Mouse (Mus musculus): Measurements from ENCODE around the gene Aox4. TPM values are rescaled to one million over a fixed set of nuclear protein-coding genes. Genes with fewer than 3 reads are reported as not detected.

The Aox4 gene
- polyA plus RNA-seq, 1 experiment = 1.0 TPM

DNA sequence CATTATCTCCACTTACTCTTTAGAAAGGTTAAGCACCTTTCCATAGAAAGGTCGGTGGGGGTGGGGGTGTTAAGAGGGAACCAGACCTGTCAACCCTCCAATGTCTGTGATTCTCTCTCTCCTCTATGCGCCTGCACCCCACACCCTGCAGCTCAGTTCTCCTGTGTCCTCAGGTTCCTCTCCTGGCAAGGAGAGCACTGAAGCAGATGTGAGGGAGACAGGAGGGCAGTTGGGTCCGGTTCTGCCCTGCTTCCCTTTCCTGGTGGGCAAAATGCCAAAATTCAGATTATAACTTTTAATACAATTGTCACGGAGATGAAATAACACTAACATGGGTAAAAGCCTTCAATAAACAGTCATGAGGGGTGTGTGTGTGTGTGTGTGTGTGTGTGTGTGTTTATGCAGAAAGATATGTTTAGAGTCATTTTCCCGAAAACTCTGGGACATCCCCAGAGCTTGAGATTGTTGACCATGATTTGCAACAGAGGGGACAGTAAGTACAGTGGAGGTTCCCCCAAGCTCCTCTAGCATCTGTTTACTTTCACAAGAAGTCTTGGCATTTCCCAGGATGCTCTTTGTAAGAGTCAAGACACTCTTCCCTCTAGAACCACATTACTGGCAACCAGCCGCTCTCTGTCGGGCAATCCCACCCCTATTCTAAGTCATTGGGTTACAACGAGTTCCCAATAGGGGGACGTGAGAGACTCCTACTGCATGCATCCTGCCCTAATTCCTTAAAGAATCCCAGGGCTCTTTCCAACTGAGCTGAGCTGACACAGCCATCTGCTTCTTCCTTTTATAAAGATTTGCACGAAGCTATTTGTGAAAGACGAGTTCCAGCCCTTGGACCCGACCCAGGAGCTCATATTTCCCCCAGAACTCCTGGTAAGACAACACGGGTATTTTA lies 81.5 kb downstream of the Aox4 start:
- no peak overlapping the region for H3K27ac ChIP-seq (ENCODE audit: insufficient read depth, low read length)
- no peak for TF ChIP-seq CTCF (IDR thresholded peaks at IDR 0.05; ENCODE audit: extremely low read depth, insufficient read depth, low read length)
- no peaks in the 10 kb centered on the region for H3K4me1 ChIP-seq (ENCODE audit: control insufficient read depth, insufficient read depth, low read length)
- no peak overlapping the region for H3K4me3 ChIP-seq (ENCODE audit: insufficient read depth, low read length)

DNA sequence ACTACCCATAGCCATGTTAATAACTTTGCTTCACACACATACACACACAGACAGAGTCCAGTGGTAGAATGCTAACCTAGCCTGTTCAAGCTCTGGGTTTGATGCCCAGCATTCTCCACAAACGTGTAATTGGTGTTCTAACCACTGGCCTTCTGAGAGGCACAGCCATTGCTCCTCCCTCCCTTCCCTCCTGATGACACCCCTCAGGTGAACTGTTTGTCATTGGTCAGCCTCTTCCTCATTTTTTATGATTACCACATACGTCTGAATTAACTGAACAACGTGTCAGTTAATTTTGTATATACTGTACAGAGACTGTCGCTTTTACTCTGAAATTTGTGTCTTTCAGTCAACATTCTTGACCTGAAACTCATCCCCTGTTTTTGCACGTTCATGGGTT lies 84.5 kb downstream of the Aox4 start:
- H3K4me3 ChIP-seq (ENCODE audit: insufficient read depth, low read length) = no peak overlapping the region
- H3K4me1 ChIP-seq (ENCODE audit: control insufficient read depth, insufficient read depth, low read length) = no peaks in the 10 kb centered on the region
- H3K27ac ChIP-seq (ENCODE audit: insufficient read depth, low read length) = no peak overlapping the region
- no peak for TF ChIP-seq POLR2A (IDR thresholded peaks at IDR 0.05; ENCODE audit: extremely low read depth, insufficient read depth, low read length)
- no peak for TF ChIP-seq CTCF (IDR thresholded peaks at IDR 0.05; ENCODE audit: extremely low read depth, insufficient read depth, low read length)

DNA sequence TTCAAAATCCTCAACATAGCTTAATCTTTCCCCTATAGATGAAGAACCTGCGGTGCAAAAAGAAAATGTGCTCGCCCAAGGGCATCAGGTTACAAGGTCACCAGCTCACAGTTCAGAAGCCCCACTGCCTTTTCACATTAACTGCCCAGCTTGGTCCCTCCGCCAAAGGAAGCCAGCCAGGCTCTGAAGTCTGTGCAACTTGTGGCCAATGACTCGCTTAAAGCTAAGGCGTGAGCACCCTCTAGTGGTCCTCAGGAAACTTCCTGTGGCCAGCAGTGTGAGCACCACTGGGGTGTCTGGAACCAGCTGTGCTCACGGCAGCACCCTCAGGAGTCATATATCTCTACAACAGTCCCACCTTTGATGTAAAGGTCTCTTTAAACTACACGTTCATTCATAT lies 86.1 kb downstream of the Aox4 start:
- H3K4me1 ChIP-seq (ENCODE audit: control insufficient read depth, insufficient read depth, low read length) = no peaks in the 10 kb centered on the region
- H3K4me3 ChIP-seq (ENCODE audit: insufficient read depth, low read length) = no peak overlapping the region
- no peak overlapping the region for H3K27ac ChIP-seq (ENCODE audit: insufficient read depth, low read length)
- TF ChIP-seq POLR2A (IDR thresholded peaks at IDR 0.05; ENCODE audit: extremely low read depth, insufficient read depth, low read length) (no peak), CTCF (IDR thresholded peaks at IDR 0.05; ENCODE audit: extremely low read depth, insufficient read depth, low read length) (peak; percentile 90)

DNA sequence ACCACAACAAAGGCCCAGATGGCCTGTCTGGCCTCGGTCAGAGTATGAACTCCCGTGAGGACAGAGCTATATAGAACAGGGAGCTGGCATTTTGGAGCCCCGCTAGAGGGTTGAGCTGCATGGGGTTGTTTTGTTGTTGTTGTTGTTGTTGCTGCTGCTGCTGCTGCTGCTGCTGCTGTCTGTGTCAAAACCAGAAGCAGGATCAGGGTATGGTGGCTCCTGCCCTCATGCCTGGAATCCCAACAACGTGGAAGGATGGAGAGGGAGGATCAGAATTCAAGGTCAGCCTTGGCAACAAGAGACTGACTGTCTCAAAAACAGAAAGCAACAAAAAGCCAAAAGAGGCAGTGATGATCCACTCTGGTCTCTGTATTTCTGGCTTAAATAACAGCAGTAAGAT lies 86.6 kb downstream of the Aox4 start:
- no peak for TF ChIP-seq POLR2A (IDR thresholded peaks at IDR 0.05; ENCODE audit: extremely low read depth, insufficient read depth, low read length)
- no peak for TF ChIP-seq CTCF (IDR thresholded peaks at IDR 0.05; ENCODE audit: extremely low read depth, insufficient read depth, low read length)
- no peak overlapping the region for H3K27ac ChIP-seq (ENCODE audit: insufficient read depth, low read length)
- H3K4me3 ChIP-seq (ENCODE audit: insufficient read depth, low read length) = no peak overlapping the region
- no peaks in the 10 kb centered on the region for H3K4me1 ChIP-seq (ENCODE audit: control insufficient read depth, insufficient read depth, low read length)

DNA sequence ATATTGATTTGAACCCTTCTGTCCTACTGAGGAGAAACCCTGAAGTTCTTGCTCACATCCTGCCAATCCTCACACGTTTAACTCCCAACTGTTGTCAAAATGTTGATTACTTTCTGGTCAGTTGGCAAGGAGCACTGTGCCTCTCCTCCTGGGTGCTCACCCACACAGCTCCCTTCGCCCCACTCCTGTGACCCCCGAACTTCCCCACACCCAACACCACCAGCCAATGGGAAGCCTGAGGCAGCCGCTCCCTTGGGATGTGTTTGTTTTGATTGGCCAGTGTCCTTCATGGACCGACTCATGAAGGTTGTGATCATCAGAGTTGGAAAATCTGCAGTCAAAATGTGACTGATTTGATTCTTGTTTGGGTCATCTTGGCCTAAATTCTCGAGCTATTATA lies 88.2 kb downstream of the Aox4 start:
- Histone ChIP-seq H3K4me1 (ENCODE audit: control insufficient read depth, insufficient read depth, low read length) (no peaks in the 10 kb centered on the region), H3K27ac (ENCODE audit: insufficient read depth, low read length) (no peak overlapping the region), H3K4me3 (ENCODE audit: insufficient read depth, low read length) (no peak overlapping the region)
- TF ChIP-seq CTCF (IDR thresholded peaks at IDR 0.05; ENCODE audit: extremely low read depth, insufficient read depth, low read length) (no peak), POLR2A (IDR thresholded peaks at IDR 0.05; ENCODE audit: extremely low read depth, insufficient read depth, low read length) (no peak)

DNA sequence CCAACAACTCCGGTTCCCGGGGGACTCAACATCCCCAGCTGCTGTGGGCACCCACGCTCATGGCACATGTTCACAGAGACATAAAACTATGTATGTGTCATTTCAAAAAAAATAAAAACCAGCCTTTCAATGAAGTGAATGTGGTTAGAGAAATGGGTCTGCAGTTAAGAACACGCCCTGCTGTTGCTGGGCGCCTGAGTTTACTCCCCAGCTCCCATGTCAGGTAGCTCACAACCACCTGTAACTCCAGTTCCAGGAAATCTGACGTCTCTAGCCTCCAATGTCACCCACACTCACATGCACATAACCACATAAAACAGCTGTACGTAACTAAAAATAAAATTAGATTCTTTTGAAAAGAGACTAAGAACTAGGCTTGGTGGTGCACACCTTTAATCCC lies 90.9 kb downstream of the Aox4 start:
- H3K4me1 ChIP-seq (ENCODE audit: control insufficient read depth, insufficient read depth, low read length) = no peaks in the 10 kb centered on the region
- H3K27ac ChIP-seq (ENCODE audit: insufficient read depth, low read length) = no peak overlapping the region
- TF ChIP-seq POLR2A (IDR thresholded peaks at IDR 0.05; ENCODE audit: extremely low read depth, insufficient read depth, low read length) = no peak
- TF ChIP-seq CTCF (IDR thresholded peaks at IDR 0.05; ENCODE audit: extremely low read depth, insufficient read depth, low read length) = no peak
- no peak overlapping the region for H3K4me3 ChIP-seq (ENCODE audit: insufficient read depth, low read length)

DNA sequence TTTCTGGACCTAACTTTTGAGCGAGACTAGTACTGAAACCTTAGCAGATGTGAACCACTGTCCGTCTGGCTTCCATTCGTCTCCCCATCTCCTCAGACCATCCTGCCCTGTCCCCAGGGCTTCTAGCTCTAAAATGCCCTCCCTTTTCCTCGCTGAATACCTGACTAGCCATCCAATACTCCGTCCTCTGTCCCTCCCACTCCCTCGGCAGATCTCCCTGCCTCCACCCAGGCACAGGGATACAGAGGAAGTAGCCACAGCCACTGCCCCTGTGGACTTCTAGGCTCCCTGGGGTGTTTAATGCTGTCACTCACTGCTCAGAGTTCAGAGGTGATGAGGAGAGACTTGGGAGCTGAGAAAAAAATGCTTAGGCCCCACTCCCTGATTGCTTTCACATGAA lies 91.8 kb downstream of the Aox4 start:
- H3K4me3 ChIP-seq (ENCODE audit: insufficient read depth, low read length) = no peak overlapping the region
- no peak overlapping the region for H3K27ac ChIP-seq (ENCODE audit: insufficient read depth, low read length)
- TF ChIP-seq CTCF (IDR thresholded peaks at IDR 0.05; ENCODE audit: extremely low read depth, insufficient read depth, low read length) = no peak
- TF ChIP-seq POLR2A (IDR thresholded peaks at IDR 0.05; ENCODE audit: extremely low read depth, insufficient read depth, low read length) = no peak
- no peaks in the 10 kb centered on the region for H3K4me1 ChIP-seq (ENCODE audit: control insufficient read depth, insufficient read depth, low read length)

DNA sequence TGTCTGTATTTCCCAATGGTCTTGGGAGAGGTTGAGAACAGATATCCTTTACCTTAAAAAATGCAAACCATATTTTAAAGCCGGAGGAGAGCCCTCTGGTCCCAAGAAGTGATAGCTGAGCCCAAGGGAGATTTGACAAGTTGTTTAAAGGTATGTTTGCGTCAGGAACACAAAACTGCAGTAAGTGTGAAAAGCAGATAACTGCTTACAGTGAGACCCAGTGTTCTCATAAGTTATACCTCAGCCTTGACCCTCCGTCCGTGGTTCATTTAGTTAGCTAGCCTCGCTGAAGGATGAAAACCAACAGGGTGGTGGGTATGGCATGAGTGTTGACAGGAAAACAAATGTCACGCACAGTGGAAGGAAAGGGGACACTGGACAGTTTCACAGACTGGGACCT lies 92.8 kb downstream of the Aox4 start:
- Histone ChIP-seq H3K4me3 (ENCODE audit: insufficient read depth, low read length) (no peak overlapping the region), H3K4me1 (ENCODE audit: control insufficient read depth, insufficient read depth, low read length) (no peaks in the 10 kb centered on the region), H3K27ac (ENCODE audit: insufficient read depth, low read length) (no peak overlapping the region)
- no peak for TF ChIP-seq POLR2A (IDR thresholded peaks at IDR 0.05; ENCODE audit: extremely low read depth, insufficient read depth, low read length)
- no peak for TF ChIP-seq CTCF (IDR thresholded peaks at IDR 0.05; ENCODE audit: extremely low read depth, insufficient read depth, low read length)

DNA sequence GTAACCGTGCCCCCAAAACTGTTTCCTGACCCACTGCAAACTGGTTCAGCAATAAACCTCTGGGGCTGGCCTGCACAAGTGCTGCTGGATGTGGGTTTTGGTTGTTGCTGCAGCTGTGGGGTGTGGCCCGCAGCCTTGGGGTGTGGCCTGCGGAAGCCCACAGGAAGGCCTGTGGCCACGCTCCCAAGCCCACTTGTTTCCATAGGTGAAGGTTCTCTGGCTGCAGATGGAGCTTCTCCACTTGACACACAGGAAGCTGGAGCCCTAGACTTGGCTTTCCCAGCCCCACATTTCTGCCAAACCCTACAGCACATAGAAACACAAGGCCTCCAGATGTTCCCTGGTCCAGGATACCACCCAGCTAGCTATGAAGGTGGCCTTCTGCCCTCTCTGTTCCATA lies 93.5 kb downstream of the Aox4 start:
- no peak overlapping the region for H3K4me3 ChIP-seq (ENCODE audit: insufficient read depth, low read length)
- TF ChIP-seq CTCF (IDR thresholded peaks at IDR 0.05; ENCODE audit: extremely low read depth, insufficient read depth, low read length) (no peak), POLR2A (IDR thresholded peaks at IDR 0.05; ENCODE audit: extremely low read depth, insufficient read depth, low read length) (no peak)
- H3K4me1 ChIP-seq (ENCODE audit: control insufficient read depth, insufficient read depth, low read length) = no peaks in the 10 kb centered on the region
- H3K27ac ChIP-seq (ENCODE audit: insufficient read depth, low read length) = no peak overlapping the region

DNA sequence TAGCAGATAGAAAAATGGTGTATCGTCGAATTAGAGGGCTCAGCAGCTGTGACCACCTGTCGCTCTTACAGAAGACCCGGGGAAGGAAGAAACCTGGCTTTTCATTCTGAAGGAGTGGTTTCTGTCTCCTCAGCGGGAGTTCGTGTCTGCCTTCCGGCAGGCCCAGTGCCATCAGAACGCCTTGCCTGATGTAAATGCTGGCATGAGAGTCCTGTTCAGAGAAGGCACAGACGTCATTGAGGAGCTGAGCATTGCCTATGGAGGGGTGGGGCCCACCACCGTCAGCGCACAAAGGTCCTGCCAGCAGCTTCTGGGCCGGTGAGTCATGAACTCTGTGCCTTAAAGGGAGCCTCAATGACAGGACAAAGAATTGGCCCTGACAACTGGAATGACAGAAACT lies 94.1 kb downstream of the Aox4 start:
- Histone ChIP-seq H3K4me1 (ENCODE audit: control insufficient read depth, insufficient read depth, low read length) (no peaks in the 10 kb centered on the region), H3K27ac (ENCODE audit: insufficient read depth, low read length) (no peak overlapping the region), H3K4me3 (ENCODE audit: insufficient read depth, low read length) (no peak overlapping the region)
- TF ChIP-seq CTCF (IDR thresholded peaks at IDR 0.05; ENCODE audit: extremely low read depth, insufficient read depth, low read length) = no peak
- no peak for TF ChIP-seq POLR2A (IDR thresholded peaks at IDR 0.05; ENCODE audit: extremely low read depth, insufficient read depth, low read length)
